In genomic region chr15:3273191-3273590, GRCm38 (mm10) we compare ENCODE assay signal across 14 mouse cellular contexts. TPM values are rescaled to one million over a fixed set of nuclear protein-coding genes. Genes with fewer than 3 reads are reported as not detected.
DNase-seq lines count a peak whose midpoint lies in the region; ATAC-seq and TF ChIP-seq lines count a peak whose summit lies in the region.
"Had no signal": no experiment of that assay in that cellular context is flagged by ENCODE, and none has a peak within 500 bp of the region (broad histone marks: within the 10 kb centered on the region; RNA-seq: fewer than 3 reads in every experiment).

No protein-coding gene starts in this region.

- intact Hi-C loops in gastrocnemius, adult 2 months (cut with DNase I), result loop anchor here (5.0 kb wide), 1 partner anchor 46 kb away; no protein-coding TSS in a partner anchor

- peaks cover 8% of the 10 kb centered on the region; the same call in 1 of the 2 replicates for H3K36me3 ChIP-seq in kidney, embryonic 16.5 days (ENCODE audit: insufficient read depth, low read length)
- peaks cover 8% of the 10 kb centered on the region for H3K36me3 ChIP-seq in liver, embryonic 13.5 days
- H3K36me3 ChIP-seq: G1E; limb, embryonic 10.5 days had no signal

- no peak overlapping the region for H3K9ac ChIP-seq in kidney, embryonic 16.5 days (replicated peaks; ENCODE audit: low read length)
- H3K9ac ChIP-seq in liver, embryonic 13.5 days, result peak overlapping the region; percentile 42; the same call in 1 of the 2 replicates

- no peak for DNase-seq in gastrocnemius, adult 2 months
- no peak for DNase-seq in gastrocnemius, adult 8-10 months (ENCODE audit: low spot score in 2 of 2)
- no peak for DNase-seq in kidney, postnatal 4 days
- no peak for DNase-seq in liver, embryonic 13.5 days
- no peak for DNase-seq in right cerebral cortex, adult 2 months (ENCODE audit: low spot score in 2 of 2)
- no peak for DNase-seq in cerebellum, adult 11 months
- DNase-seq: cerebellum, postnatal 36 days; layer of hippocampus, adult 9-11 months; thymus, adult 18-20 months had no signal

- H3K27me3 ChIP-seq in kidney, embryonic 16.5 days (ENCODE audit: insufficient read depth, low read length), result no peaks in the 10 kb centered on the region
- H3K27me3 ChIP-seq in liver, embryonic 13.5 days, result no peaks in the 10 kb centered on the region

- no peak for TF ChIP-seq POLR2A in bone marrow, adult 2 months (IDR thresholded peaks at IDR 0.05; ENCODE audit: borderline replicate concordance, control insufficient read depth, low read depth, low read length)

- H3K4me3 ChIP-seq in gastrocnemius, adult 2 months, result peak overlapping the region; percentile 87
- no peak overlapping the region for H3K4me3 ChIP-seq in kidney, embryonic 16.5 days (ENCODE audit: low read length)
- H3K4me3 ChIP-seq in bone marrow, adult 2 months (replicated peaks; ENCODE audit: control insufficient read depth, low read depth, low read length), result peak overlapping the region; percentile 1
- peak overlapping the region; percentile 58 for H3K4me3 ChIP-seq in liver, embryonic 13.5 days (replicated peaks)
- H3K4me3 ChIP-seq: limb, embryonic 10.5 days had no signal

- H3K4me1 ChIP-seq in kidney, embryonic 16.5 days (ENCODE audit: insufficient read depth, low read length), result peaks cover 10% of the 10 kb centered on the region; the same call in 1 of the 2 replicates
- no peaks in the 10 kb centered on the region; the same call in none of the 2 replicates for H3K4me1 ChIP-seq in bone marrow, adult 2 months (ENCODE audit: control insufficient read depth, insufficient read depth, low read length)
- peaks cover 17% of the 10 kb centered on the region; the same call in 1 of the 2 replicates for H3K4me1 ChIP-seq in liver, embryonic 13.5 days (replicated peaks)

- H3K9me3 ChIP-seq in kidney, embryonic 16.5 days (ENCODE audit: low read length), result no peaks in the 10 kb centered on the region
- H3K9me3 ChIP-seq in liver, embryonic 13.5 days (replicated peaks), result no peaks in the 10 kb centered on the region
- H3K9me3 ChIP-seq: G1E; limb, embryonic 10.5 days had no signal

- WGBS in kidney, embryonic 16.5 days, result 75% methylated on average over 1 of the region's 1 CpGs
- WGBS in bone marrow, adult 2 months, result 50% methylated on average over 1 of the region's 1 CpGs
- WGBS in liver, embryonic 13.5 days (ENCODE audit: insufficient replicate concordance), result 55% methylated on average over 1 of the region's 1 CpGs

- 0 out of 2 replicates have a peak overlapping the region, but pooled peaks have one; percentile 0 for H3K4me2 ChIP-seq in kidney, embryonic 16.5 days (replicated peaks; ENCODE audit: low read depth, low read length)
- H3K4me2 ChIP-seq in liver, embryonic 13.5 days, result peak overlapping the region; percentile 46

- no peak for TF ChIP-seq CTCF in gastrocnemius, adult 2 months (IDR thresholded peaks at IDR 0.05)
- no peak for TF ChIP-seq CTCF in bone marrow, adult 2 months (IDR thresholded peaks at IDR 0.05; ENCODE audit: control insufficient read depth, insufficient read depth, low read length)

- H3K27ac ChIP-seq in gastrocnemius, adult 2 months, result peak overlapping the region; percentile 17
- no peak overlapping the region for H3K27ac ChIP-seq in kidney, embryonic 16.5 days (ENCODE audit: low read length)
- no peak overlapping the region for H3K27ac ChIP-seq in bone marrow, adult 2 months (ENCODE audit: control insufficient read depth, insufficient read depth, low read depth, low read length, poor library complexity)
- H3K27ac ChIP-seq in liver, embryonic 13.5 days, result peak overlapping the region; percentile 12; the same call in 1 of the 2 replicates
- H3K27ac ChIP-seq: limb, embryonic 10.5 days had no signal

- no peak for ATAC-seq in kidney, embryonic 16.5 days (ENCODE audit: low FRiP score, low TSS enrichment)
- ATAC-seq in liver, embryonic 13.5 days (ENCODE audit: low read depth), result no peak

RNA-seq across cellular contexts. Expression of gene Selenop, which starts 4.8 kb away (rescaled TPM):
- 100 to 1,000 TPM; 104 to 171 TPM for total RNA-seq in gastrocnemius, adult 2 months (2021)
- total RNA-seq in gastrocnemius, adult 8-10 months (2022), result 100 to 1,000 TPM in 3 of 4 experiments, 10 to 100 TPM in 1; 93.9 to 142 (median 125) TPM
- polyA plus RNA-seq in kidney, embryonic 16.5 days (2015; fragmentation: Nextera tagmentation; extraction: Ambion mirVana), result 158 and 163 TPM in 2 replicates
- polyA plus RNA-seq in bone marrow, adult 2 months (2011; ENCODE audit: insufficient read depth, insufficient read length, low replicate concordance, missing spikeins), result 57.8 and 92.0 TPM in 2 replicates
- 279 and 342 TPM in 2 replicates for polyA plus RNA-seq in liver, embryonic 13.5 days (2015; fragmentation: Nextera tagmentation; extraction: Ambion mirVana)
- polyA plus RNA-seq: G1E had no signal

RNA-seq across cellular contexts. Expression of gene Ccdc152, which starts 30.1 kb away (rescaled TPM):
- total RNA-seq in gastrocnemius, adult 2 months (2021), result not detected
- under 1 TPM in 2 of 4 experiments, not detected in 2; 0.24 to 0.41 TPM for total RNA-seq in gastrocnemius, adult 8-10 months (2022)
- 0.46 TPM in 1 of 2 replicates, not detected in the other for polyA plus RNA-seq in kidney, embryonic 16.5 days (2015; fragmentation: Nextera tagmentation; extraction: Ambion mirVana)
- polyA plus RNA-seq in bone marrow, adult 2 months (2011; ENCODE audit: insufficient read depth, insufficient read length, low replicate concordance, missing spikeins), result not detected in 2 replicates
- 0.20 and 0.27 TPM in 2 replicates for polyA plus RNA-seq in liver, embryonic 13.5 days (2015; fragmentation: Nextera tagmentation; extraction: Ambion mirVana)
- total RNA-seq: megakaryocyte progenitor cell, adult 5-6 weeks had no signal
- polyA plus RNA-seq: G1E; limb, embryonic 10.5 days had no signal

Comparison
In these comparisons a context has a peak if more than half of its experiments do, and no peak if none do; other contexts are left out.
1. H3K27ac ChIP-seq: peak in gastrocnemius, adult 2 months (single experiment) and liver, embryonic 13.5 days (single experiment); none in kidney, embryonic 16.5 days (single experiment) and bone marrow, adult 2 months (single experiment).